Mouse (Mus musculus): ENCODE data around the gene 1700017D01Rik.

DNA sequence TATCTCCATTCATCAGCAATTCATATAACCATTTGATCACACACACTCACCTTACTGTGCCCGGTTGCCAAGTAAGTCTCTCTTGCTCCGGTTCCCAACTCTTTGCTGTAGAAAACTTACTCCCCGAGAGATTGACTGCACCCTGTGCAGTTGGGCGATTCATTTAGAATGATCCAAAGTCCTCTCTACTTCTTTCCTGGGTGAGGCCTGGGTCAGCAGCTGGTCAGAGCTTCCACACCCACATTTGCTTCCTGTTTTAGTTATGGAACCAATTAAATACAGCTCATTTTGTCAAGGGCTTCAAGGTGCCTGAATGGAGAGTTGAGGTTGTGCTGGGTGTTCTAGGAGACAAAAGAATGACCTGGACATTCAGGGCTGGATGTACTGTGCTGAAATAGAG, 49.7 kb downstream of the 1700017D01Rik start, which contains the start of gene Ms4a8a:
- TF ChIP-seq CTCF (IDR thresholded peaks at IDR 0.05; ENCODE audit: extremely low read depth, insufficient read depth, low read length) (no peak), POLR2A (IDR thresholded peaks at IDR 0.05; ENCODE audit: extremely low read depth, insufficient read depth, low read length) (no peak)

Data from cortical plate, adult 2 months (tissue).